Mouse (Mus musculus) urinary bladder, adult 2 months (tissue): ENCODE data around the gene Tbcb. TPM values are rescaled to one million over a fixed set of nuclear protein-coding genes. Genes with fewer than 3 reads are reported as not detected.
"Not testable (repeated sequence)": the region's sequence is repeated elsewhere in the genome, so short reads cannot be mapped to it uniquely, and the experiment has no call there.

Experiments used
- DNase-seq: peaks from one replicate; pipeline ENCODE4 v3.0.0; 2022; ENCODE audit warnings: low spot score
- polyA plus RNA-seq: library from polyadenylated mRNA; depleted of rRNA; stranded (reverse); fragments of >200 nt; gene quantifications from 2 replicates; pipeline ENCODE4 v1.2.3, GENCODE M21; 2012

Gene Tbcb
- polyA plus RNA-seq, 1 experiment, result 84.5 TPM

DNA sequence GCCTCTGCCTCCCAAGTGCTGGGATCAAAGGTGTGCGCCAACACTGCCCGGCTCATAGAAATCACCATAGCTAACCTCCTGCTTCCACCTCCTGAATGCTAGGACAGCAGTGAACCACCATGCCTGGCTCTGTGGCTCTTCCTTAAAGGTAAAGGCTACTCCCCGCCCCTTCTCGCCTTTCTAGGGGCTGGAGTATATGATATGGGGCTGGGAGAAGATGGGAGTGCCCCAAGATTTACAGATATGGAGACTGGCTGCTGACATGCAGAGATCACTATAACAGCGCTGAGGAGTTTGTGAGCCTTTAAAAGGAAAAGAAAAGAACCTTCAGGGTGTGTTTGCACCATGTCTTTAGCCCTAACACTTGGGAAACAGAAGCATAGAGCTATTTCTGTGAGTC, 9.9 kb downstream of the Tbcb start:
- DNase-seq, result no peak

GRCm38 (mm10) chr7:30221433-30221832, 10.6 kb downstream of the Tbcb start:
- DNase-seq, result no peak

- no peak for DNase-seq
Measured at GRCm38 (mm10) chr7:30220008-30220356, 12.1 kb downstream of the Tbcb start.

DNA sequence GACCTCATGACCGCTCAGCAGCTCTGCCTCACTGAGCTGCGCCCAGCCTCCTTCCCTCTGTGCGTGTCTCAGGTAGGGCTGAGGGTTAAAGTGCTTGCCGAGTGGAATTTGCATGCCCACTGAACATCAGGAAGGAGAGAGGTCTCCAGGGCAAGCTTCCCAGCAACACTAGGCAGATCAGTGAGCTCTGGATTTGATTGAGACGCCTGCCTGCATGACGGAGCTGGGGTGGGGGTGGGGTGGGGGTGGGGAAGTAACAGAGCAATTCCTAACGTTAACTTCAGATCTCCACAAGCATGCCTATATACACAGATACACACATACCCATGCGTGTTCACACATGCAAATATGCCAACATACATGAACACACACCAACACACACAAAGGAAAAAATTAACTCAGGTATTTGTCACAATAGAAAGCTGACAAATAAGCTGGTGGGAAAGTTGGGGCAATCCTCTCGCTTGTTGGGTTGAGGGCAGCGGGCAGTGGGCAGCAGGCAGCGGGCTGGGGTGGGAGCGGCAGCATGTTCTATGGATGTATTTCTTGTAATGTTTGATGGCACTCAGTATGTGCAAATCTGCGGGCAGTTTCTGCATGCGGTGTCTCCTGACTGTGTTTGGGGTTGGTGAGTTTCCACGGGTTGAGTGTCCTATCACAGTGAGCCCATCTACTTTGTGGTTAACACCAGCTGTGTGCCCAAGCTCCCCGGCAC, 12.6 kb downstream of the Tbcb start:
- no peak for DNase-seq

DNA sequence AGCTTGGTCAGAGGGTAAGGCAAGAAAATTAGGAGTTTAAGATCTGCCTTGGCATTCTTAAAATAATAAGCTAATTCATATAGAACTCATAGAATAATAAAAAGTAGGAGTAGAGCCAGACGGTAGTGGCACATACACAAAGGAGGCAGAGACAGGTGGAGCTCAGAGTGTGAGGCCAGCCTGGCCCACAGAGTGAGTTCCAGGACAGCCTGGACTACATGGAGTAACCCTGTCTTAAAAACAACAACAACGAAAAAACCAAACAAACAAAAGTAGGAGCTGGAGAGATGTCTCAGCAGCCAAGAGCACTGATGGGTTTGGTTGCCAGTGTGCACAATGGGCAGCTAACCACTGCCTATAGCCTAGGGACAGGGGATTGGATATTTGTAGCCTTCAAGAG, 14.8 kb downstream of the Tbcb start:
- no peak for DNase-seq

DNA sequence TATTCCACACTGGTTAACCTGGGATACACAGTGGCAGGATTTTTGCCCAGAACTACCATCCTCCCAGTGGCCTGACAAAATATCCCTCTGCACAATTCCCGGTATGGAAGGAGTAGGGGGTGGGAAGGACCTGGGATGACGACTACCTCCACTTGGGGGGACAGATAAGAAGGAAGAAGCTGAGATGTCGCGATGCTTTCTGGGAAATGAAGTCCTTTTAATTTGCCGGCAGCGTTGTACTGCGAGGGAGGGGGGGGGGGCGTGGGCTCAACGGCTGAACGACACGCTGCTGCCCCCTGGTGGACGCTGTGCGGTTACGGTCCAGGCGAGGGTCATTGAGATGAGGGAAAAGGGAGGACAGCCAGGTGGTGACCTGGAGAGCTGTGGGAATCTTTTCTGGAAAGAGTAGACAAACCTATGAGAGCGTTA, 15.3 kb downstream of the Tbcb start:
- no peak for DNase-seq

GRCm38 (mm10) chr7:30215875-30216274, 16.2 kb downstream of the Tbcb start:
- no peak for DNase-seq

DNA sequence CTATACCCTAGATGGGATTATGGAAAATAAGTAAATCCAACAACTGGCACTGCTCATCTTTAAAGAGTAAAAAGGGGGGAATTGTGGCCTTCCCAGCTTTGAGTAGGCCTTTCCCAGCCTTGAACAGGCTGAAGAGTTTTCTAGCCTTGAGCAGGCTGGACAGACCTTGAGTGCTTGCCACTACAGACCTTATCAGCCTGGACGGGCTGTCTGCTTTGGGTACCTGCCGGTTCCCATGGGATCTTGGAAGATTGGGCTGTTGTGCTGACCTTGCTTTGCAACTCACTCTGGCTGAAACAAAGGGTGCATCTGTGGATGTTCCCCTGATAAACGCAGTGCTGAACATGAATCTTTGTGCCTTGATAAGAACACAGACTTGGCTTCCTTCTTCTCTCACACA, 18.2 kb downstream of the Tbcb start:
- DNase-seq, result no peak

- DNase-seq, result no peak
Measured at GRCm38 (mm10) chr7:30211025-30211424, 21.0 kb downstream of the Tbcb start.

GRCm38 (mm10) chr7:30206364-30206763, 25.7 kb downstream of the Tbcb start:
- not testable (repeated sequence) for DNase-seq

- DNase-seq, result no peak
Measured at GRCm38 (mm10) chr7:30205383-30205782, 26.7 kb downstream of the Tbcb start.

DNA sequence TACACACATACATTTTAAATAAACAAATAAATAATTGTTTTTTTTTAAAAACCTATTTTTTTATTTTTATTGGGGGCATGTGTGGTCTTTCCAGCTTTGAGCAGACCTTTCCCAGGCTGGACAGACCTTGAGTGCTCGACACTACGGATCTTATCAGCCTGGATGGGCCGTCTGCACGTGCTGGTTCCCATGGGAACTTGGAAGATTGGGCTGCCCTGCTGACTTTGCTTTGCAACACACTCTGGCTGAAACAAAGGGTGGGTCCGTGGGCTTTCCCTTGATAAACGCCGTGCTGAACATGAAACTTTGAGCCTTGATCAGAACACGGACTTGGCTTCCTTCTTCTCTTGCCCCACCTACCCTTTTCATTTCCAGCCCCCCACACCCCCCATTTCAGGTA, 27.7 kb downstream of the Tbcb start:
- DNase-seq, result no peak

- DNase-seq, result no peak
Measured at GRCm38 (mm10) chr7:30202895-30203690, 29.0 kb downstream of the Tbcb start.

GRCm38 (mm10) chr7:30200661-30201060, 31.4 kb downstream of the Tbcb start:
- not testable (repeated sequence) for DNase-seq

GRCm38 (mm10) chr7:30200200-30200599, 31.9 kb downstream of the Tbcb start:
- DNase-seq, result no peak

DNA sequence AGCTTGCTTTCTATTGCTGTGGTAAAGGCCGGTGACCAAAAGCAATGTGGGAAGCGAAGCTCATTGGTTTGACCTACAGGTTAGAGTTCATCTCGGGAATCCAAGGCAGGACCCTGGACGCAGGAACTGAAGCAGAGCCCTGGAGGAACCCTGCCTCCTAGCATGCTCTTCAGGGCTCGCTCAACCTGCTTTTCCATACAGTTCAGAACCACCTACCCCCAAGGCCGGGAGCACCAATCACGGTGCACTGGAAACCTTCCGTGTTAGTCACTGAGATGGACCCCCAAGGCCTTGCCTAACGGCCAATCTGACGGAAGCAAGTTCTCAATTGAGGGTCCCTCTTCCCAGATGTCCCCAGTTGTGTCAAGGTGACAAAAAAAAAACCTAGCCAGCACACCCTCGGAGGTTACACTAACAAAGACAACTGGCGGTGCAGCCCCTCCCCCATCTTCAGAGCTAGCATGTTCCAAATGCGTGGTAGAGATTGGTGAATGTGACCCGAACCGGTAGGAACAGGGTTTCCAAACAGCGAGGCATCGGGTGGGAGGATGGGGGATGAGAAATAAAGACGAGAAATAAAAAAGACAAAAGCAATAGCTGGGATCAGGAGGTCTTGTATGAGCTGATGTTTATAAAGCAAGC, 32.5 kb downstream of the Tbcb start:
- DNase-seq, result no peak

DNA sequence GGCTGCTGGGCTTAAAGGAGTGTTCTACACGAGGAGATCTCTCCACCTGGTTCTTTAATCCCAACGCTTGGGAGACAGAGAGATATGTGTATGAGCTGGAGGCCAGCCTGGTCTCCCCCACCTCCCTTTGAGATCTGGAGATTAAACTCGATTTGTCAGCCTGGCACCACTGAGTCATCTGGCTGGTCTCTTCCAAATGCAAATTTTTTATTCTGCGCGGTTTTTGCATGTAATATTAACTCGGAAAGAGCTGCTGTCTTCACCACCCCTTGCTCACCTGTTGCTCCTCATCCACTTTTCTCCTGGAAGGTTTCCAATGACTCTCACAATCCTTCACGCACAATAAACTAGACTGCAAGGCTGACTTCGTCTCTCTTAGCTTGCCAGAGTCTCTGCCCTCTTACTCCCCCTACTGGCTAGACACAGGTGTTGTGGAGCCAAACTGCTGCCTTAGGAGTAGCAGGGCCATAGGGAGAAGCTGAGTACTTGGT, 33.5 kb downstream of the Tbcb start, which contains the start of gene Capns1:
TSS of gene Capns1 (minus strand) at position 331 of the 491 bp plus-strand sequence.
- DNase-seq, result no peak

- DNase-seq, result no peak
Measured at GRCm38 (mm10) chr7:30197592-30198129, 34.4 kb downstream of the Tbcb start.

DNA sequence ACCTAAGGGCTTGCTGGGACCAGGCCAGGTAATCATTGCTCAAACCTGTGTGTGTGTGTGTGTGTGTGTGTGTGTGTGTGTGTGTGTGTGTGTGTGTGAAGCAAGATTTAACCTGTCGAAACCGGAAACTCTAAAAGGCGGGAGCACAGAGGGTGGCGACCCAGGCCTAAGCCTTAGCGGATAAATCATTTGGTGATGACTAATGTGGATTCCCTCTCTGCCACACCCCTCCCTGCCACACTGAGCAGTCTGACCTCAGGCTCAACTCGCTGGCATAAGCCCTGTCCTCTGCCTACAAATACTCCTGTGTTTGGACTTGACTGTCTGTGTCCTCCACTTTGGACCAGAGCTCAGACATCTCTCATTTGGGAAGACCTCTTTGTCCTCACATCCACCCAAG, 35.9 kb downstream of the Tbcb start:
- no peak for DNase-seq

DNA sequence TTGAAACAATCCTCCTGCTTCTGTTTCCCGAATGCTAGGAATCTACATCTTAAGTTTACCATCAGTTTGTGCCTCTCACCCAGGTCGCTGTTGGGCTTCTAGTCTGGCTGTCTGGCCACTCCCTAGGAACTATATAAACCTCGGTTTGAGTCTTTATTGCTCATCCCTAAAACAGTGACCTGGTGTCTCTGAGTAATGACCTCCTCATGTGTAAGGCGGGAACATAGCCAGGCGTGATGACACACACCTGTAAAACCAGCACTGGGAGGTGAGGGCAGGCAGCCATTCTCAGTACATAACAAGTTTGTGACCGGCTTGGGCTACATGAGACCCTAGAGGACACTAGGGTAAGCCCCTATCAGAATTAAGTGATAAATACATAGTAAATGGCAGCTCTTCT, 36.6 kb downstream of the Tbcb start:
- no peak for DNase-seq

DNA sequence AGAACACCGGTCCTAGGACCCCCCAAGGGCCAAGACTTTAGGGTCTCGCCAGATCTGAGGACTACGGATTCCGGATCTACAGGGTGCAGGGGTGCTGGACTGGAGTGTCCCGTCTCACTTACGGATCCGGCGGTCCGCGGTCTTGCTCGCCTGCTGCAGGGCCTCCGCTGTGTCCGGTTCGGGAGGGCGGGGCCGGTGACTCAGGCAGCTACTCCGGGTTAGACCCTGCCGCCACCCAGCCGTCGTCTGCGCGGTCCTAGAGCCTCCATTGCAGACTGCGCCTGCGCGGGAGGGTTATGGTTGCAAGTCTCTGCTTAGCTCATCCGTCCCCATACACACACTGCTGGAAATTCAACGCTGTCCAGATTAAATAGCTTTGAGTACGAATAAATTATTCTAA, 37.2 kb downstream of the Tbcb start:
- peak; percentile 89 for DNase-seq

DNA sequence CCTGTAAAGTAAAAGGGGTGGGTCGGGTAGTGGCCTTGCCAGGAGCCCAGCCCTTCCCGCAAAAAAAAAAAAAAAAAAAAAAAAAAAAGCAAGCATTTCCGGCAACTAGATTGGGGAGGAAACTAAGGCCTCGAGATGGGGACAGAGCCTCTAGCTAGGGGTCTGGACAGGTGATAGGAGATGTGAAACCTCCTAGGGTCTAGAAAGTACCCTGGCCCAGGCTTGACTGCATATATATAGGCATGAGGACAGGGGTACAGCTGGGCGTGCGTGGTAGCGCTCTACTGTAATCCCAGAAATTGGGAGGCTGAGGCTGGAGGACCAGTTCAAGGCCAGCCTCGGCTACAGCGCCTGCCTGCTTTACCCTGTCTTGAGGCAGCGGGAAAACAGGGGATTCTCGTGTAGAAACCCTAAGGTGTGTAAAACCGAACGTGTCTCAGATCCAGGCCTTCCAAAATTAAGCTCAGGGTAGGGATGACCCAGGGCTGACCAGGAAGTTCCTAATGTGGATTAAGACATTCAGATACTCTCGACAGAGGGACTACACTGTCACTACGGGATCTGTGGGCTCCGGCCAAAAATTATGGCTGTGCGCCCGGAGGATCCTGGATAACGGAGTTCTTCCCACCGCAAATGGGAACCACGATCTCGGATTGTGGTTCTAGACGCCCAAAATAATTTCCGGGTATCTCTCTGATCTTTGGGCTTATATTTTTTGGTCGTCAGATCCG, 37.8 kb downstream of the Tbcb start:
- DNase-seq, result no peak
